Mouse (Mus musculus): ENCODE data around the gene Polr1a. TPM values are rescaled to one million over a fixed set of nuclear protein-coding genes. Genes with fewer than 3 reads are reported as not detected.

Gene Polr1a
- polyA plus RNA-seq, 3 experiments from 2014 or later, result 13.8 to 27.4 (median 21.5) TPM

DNA sequence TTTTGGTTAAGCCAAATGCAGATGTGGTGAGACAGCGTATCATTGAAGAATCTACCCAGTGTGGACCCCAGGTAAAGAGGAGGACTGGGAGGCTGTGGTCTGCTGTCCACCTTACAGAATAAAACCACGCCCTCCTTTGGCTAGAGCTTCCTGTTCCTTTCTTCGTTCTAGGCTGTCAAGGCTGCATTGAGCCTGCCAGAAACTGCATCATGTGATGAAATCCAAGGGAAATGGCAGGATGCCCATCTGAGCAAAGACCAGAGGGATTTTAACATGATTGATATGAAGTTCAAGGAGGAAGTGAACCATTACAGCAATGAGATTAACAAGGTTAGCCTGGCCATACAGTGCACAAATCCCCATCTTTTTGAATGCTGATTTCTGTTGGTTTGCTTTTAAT lies 41.7 kb downstream of the Polr1a start:
- no peak for ATAC-seq

DNA sequence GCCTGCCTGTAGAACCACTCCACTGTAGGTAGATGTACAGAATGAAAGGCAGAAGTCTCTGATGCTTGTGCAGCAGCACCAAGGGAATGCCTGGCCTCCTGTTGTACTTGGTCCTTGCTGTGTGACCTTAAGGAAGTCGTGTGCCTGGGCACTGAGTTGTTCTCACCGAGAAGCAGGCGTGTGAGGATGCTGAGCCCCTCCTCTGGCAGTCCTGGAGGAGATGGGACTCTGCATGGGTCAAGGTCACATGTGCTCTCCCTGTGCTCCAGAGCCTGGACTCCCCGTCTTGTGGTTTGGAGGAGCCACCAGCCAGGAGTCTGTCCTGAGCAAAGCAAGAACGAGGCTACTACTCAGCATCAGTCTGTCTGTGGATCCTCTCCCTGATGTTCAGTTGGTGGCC lies 42.3 kb downstream of the Polr1a start:
- ATAC-seq, result no peak

DNA sequence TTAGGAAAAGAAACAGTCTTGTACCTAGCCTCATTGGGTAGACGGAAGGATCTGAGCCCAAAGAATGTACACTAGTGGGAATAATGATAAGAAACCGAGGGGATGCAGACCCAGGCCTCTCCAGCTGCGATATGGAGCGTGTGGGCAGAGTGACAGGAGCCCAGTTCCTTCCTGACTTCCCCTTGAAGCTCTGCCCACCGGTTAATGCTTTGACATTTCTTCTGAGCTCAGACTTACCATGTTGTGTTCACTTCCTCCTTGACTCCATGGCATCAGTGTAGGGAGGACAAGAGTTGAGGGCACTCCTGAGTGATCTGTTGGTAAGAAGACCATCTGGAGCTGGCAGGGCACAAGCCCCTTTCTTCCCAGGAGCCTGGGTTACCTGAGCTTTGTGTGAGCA lies 53.3 kb downstream of the Polr1a start:
- ATAC-seq, result peak; percentile 5

DNA sequence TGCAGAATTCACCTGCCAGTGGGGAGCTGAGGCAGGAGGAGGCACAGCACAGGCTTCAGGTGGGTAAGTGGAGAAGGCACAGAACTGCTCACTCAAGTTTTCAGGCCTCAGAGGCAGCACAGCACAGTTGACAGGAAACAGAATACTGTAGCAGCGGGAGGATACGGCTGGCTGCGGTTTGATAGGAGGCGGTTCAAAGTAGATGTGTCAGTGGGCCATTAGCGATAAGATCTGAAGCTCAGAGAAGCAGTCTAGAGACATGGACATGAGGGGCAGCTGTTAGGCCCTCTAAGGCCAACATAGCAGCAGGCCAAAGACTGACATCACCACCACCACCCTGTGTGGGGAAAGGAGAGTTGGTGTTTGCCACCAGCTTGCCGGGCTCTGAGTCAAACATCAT lies 53.9 kb downstream of the Polr1a start:
- peak; percentile 98 for ATAC-seq

DNA sequence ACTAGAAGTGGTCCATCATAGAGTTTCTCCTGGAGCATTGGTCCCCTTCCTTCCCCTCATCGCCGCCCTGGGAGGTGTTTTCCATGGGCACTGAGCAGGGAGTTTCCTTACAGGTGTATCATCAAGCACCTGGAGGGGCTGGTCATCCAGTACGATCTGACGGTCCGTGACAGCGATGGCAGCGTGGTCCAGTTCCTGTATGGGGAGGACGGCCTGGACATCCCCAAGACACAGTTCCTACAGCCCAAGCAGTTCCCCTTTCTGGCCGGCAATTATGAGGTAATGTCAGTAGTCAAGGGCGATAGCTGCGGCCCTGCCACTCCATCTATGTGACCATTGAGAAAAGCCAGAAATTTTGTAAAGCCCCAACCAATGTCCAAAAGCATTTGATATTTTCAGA lies 54.7 kb downstream of the Polr1a start:
- ATAC-seq, result no peak

DNA sequence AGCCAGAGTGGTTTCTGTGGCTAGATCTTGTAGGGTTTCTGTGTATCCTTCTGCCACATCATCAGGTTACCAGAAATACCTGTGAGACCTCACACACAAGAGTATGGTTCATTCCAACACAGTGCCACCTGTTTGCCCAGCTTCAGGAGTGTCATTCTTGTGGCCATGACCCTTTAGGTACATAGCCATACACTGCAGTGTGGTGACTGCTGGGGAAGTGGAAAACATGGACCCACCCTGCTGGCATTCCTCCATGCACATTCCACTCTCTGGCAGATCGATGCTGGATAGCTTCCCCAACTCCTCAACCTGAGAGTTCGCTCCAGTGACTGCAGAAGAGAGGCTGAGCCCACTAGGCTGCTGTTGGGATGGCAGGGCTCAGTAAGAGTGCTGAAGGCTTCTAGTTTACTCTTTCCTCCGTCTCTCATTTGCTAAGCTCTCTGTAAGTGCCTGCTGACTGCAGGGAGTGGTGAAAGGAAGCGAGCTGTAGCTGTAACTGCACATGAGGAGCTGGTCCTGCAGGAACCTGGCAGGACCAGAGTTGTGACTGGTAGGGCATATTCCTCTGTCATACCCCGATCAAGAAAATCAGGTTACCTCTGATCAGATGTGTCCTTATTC lies 57.9 kb downstream of the Polr1a start:
- no peak for ATAC-seq

DNA sequence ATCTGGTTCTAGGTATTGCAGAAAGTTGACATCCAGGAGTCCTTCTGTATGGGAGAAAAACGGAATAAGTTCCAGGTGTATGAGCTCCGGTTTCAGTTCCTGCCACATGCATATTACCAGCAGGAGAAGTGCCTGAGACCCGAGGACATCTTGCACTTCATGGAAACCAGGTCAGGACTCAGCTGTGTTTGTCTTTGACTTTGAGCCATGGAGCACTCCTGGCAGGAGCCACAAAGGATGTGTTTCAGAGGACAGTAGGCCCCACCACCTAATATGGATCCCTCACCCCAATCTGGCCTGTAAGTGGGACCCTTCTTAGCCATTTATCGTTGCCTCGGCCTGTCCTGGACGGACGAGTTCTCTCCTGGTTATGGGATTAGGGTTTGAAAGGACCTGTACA lies 59.0 kb downstream of the Polr1a start:
- ATAC-seq, result no peak

DNA sequence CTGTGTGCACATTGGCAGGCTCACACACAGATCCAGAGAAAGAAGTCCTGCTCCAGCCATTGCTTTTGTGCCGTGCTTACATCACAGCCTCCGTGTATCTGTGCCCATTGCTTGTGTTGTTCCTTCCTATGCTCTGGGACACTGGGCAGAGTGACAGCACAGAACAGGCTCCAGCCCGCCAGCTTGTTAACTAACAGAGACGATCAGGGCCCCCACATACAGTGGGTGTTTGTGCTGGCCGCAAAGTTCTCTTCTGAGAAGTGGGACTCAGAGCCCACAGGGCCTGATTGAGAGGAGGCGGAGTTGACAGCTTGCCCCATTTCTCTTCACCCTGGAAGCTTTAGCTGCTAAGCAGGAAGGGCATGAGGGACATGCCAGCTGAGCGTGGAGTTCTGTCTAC lies 60.6 kb downstream of the Polr1a start:
- no peak for ATAC-seq

DNA sequence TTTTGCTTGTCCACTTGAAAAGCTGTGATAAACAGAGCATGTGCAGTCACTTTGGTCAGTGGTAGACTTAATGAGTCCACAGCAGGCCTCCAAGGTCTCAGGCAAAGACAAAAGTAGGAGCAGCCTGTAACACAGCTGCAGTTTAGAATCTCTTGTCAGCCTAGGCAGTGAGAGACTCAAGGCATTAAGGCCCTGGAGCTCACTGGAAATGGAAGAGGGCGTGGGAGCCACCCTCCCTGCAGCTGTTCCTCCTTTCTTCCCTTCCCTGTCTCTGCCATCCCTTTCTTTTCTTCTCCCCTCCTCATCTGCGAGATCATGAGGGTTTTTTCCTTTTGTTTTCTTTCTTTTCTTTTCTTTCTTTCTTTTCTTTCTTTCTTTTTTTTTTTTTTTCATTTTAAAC lies 61.3 kb downstream of the Polr1a start:
- ATAC-seq, result no peak

DNA sequence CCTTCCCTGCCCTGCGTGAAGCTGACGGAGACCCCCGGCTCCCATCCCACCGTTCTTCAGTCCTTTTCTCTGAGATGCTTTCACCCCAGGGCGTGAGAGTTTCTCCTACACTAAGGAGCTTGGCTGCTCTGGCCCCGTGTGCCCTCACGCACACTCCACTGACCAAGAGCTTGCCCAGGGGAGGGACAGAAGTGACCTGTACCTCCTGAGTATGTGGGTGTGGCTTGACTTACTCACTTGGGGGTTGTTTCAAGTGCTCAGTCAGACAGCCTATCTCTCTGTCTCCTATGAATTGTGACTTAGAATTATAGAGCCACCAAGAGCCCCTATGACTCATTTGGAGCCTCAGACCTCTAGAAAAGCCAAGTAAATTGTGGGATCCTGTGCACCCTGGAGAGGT lies 67.7 kb downstream of the Polr1a start:
- ATAC-seq, result no peak

DNA sequence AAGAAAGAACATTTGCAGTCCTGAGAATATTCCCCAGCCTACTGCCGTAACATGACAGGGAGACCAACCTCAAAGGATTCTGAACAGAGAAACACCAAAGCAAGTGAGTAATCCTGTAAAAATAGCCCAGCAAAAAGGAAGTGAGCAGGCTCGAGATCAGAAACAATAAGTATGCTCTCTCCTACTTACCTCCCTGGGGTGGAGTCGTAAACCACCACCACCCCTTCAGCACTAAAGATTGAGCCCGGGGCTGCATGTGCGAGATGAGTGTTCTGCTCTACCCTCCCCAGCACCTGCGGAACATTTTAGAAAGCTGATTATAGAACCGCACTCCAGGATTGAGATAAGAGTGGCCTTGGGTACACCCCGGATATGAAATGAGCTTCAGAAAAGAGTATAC lies 71.3 kb downstream of the Polr1a start:
- ATAC-seq, result peak; percentile 80

DNA sequence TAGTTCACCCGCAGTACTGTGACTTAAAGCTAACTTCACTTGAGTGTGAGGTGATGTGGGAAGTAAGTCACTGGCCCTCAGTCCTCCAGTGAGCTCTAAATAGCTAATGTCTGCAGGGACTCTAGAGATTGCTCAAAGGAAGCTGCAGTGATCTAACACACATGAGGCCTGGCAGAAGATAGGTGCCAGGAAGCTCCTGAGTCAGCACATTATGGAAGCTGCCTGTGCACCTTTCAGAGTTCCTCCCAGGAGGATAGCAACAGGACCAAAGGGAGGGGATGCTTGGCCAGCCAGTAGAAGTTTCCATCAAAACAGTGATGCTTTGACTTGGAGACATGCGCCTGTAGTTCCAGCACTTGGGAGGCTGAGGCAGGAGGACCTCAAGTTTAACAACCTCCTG lies 71.7 kb downstream of the Polr1a start:
- ATAC-seq, result no peak

DNA sequence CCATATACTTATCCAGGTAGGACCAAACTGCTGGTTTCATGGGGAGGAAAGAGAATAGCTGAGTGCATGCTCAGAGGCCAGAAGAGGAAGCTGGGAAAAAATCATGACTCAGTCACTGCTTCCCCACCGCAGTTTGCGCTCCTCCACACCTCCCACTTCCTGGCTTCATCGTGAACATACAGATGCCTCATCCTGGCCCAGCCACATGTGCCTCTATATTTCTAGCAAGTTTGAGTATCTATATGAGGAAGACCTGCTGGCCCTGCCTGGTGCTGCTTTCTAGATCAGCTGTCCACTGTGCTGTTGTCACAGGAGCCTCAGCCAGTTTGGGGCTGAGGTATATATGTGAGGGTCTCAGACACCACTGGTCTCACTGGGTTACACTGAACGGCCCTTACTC lies 72.6 kb downstream of the Polr1a start:
- ATAC-seq, result peak; percentile 49

DNA sequence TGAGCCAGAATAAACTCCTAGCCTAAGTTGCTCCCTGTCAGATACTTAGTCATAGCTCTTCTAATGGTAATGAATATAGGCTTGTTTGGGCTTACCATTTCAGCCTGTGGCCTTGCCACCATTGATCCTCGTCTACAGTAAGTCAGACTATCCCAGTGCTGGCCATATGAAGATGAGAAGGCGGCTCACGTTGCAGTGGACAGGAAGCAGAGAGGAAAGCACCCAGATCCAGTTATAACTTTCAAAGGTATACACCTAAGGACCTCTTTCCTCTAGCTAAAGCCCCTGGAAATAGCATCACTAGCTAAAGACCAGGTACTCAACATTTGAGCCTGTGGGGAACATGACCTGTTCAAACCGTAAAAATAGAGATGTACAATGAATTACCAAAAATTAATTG lies 77.1 kb downstream of the Polr1a start:
- ATAC-seq, result no peak

DNA sequence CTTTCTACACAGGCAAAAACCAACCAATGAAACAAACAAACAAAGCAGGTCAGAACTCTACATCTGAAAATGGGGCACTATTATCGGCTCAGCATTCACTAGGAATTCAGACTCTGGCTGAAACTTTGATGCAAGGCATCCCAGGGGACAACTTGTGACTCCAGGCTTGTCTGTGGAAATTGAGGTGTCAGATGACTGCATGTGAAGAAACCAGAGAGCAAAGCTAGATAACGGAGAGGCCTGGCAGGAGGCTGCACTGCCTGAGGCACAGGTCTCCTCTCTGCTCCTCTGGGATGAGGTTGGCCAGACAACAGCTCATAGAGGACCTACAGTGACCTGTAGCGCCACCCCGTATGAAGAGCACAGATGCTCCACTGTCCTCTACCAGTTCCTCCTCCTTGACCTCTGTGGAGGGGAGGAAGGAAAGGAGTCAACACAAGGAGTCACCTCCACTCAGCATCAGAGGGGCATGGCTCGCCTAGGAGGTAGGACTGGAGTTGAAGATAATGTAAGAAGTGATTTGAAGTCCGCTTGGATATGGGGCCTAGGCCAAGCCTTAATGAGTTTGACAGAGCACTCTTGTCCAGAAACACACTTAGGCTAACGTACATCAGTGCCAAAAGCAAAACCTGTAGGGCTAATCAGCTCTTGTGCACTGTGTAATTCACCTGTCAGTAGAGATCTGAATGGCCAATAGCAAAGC lies 78.8 kb downstream of the Polr1a start:
- ATAC-seq, result no peak

DNA sequence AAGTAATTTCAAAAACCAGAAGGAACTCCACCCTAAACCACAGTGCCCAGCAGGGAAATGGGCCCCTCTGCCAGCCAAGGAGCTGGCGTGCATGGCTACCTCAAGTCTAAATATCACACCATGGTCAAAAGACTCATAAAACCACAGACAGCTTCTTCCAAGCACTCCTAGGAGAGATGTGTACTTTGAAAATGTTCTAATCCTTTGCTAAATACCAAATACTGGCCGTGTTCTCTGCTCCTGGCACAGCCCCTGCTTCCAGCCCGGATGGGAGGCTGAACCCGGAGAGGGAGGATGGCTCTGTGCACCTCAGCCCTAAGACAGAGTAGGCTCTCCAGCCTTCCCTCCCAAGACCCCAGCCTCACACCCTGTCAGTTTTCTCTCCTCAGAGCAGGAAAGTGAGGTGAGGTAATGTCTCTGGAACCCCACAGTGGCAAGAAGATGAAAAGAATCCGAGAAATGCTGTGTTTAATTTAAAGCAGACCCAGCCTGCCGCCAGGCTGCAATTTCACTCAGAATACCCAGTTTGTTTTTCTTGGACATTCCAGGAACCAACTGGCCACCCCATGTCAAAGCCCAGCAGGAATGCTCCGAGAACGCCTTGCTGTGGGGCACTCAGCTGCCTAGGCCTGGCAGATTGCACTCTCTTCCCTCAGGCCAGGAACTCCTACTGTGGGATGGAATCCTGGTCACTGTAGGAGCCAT lies 80.9 kb downstream of the Polr1a start:
- ATAC-seq, result no peak

DNA sequence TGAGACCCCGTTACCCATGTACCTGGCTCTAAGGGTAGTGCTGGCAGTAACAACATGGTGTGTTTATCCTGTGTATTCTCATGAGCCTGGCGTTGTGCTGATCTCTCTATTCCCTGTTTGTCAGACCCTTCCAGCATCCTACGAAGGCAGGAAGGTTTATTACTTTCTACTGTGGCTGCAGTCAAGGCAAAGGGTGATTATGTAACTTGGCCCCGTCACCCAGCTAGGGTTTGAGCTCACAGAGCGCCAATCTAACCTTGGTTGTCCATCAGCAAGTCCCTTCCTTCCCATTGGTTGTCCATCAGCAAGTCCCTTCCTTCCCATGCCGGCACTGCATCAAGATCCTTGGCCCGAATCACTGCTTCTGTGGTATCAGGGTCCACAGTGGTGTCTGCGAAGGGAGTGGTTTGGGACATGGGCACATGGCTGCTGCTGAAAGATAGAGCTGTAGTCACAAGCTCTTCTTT lies 81.6 kb downstream of the Polr1a start:
- no peak for ATAC-seq

DNA sequence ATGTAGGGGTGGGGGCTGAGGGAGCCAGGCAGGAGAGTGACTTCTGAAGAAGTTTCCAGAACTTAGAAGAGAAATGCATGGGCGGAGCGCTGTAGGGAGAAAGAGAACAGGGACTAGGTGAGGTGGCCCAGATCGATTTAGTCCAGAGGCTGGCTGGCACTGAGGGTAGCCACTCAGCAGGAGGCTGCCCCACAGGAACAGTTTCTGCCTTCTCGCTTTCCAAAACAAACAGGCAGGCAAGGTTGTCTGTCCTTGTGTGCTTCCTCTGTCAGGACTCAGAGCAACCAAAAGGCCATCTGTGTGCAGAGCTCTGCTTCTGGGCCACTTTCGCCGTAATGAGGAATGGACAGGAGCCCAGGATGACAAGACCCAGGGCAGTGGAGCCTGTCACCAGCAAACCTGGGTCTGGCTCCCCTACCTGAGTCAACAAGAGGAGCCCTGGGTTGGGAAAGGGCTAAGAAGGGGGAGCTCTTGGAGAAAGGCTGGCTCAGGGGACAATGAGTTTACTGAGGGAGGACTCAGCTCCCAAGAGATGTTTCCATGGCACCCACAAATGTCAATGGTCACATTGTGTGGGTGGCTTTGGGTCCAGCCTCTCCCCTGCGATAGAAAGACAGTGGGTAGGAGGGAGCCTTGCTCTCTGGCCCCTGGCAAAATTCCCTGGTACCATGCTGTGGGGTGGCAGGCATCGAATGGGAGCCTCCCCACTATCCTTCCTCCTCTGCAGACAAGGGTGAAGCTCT lies 82.5 kb downstream of the Polr1a start:
- ATAC-seq, result no peak

DNA sequence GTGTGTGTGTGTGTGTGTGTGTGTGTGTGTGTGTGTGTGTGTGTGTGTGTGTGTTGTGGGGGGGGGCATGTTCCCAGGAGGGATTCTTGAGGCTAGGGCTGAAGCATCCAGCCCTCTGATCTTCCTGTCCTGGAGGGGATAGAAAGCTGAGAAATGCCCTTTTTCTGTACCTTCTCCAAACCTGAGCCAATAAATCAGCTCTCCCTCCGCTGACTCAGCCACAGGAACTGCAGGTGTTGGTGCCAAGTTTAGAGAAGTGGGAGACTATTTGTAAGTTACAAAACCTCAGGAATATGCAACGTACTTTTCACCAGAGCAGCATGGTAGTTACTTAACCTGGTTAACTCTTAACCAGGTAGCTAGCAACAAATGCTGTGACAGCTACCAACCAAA lies 83.1 kb downstream of the Polr1a start:
- no peak for ATAC-seq

DNA sequence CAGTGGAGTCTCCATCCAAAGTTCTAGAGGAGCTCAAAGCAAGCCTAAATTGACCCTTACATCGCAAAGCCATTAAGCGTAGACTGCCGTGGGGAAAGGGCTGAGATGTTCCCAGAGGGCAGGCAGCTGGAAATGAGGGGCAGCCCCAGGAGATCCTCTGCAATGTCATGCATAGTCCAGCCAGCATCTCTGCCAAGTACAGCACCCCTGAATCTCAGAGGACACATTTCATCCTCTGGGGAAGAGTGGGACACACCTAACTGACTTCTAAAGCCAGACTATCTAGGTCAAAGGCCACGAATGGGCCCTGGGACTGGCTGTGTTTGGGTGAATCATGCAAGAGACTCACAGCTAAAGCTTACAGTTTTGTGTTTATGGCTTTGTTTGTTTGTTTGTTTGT lies 85.2 kb downstream of the Polr1a start:
- ATAC-seq, result no peak

DNA sequence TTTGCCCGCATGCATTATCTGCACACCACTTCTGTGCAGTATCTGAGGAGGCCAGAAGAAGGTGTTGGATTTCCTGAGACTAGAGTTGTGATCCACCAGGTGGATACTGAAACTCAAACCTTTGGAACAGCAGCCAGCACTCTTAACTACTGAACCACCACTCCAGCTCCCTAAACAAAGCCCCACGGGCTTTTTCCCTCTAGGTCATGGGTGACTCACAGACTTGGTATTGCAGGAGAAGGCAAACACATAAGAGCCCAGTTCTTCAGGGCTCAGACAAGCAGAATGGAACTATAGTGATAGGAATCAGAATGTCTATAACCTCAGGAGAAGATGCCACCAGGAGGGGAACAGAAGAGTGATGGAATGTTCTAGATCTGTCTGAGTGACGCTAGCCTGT lies 86.2 kb downstream of the Polr1a start:
- ATAC-seq, result no peak

DNA sequence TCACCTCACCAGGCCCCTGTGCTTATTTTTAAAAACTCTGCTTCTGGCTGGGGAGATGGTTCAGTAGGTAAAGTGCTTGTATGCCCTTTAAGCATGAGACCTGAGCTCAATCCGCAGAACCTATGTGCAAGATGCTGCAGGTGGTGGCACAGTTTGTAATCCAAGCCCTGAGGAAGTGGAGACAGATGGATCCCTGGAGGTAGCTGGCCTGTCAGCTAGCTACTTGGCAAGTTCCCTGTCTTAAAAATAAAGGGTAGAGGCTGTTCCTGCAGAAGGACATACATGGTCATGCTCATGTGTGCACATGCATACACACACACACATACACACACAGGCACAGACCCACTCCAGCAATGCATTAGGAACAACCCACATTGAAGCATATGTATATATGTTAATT lies 88.4 kb downstream of the Polr1a start:
- ATAC-seq, result no peak

DNA sequence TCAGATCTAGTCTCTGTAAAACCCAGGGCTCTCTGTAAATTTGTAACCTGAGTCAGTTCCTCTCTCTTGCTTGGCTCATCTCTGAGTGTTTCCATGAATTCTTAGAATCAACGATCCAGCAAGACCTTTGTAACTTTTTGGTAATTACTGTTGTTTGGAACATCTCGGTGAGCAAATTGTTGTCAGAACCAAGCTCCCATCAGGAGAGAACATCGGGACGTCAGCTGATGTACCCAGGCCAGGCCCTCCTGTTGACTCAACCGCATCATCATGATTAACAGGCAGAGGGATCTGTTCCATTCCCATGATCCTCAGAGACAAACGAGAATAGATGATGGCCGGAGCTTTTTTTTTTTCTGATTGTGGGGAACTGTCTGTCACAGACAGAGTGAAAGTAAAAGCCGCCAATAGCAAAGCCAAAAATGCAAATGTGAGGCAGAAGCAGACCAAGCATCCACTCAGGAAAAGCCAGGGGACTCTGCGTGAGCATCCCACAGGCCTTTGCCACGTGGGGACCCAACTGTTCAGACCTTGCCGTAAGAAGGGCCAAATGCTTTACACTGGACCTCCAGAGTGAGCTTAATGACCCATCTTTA lies 91.2 kb downstream of the Polr1a start:
- no peak for ATAC-seq

Data from inflammation-experienced regulatory T-cells, adult 6 months (primary cell).